9 mouse cellular contexts compared by ENCODE assay signal in the genomic region with DNA sequence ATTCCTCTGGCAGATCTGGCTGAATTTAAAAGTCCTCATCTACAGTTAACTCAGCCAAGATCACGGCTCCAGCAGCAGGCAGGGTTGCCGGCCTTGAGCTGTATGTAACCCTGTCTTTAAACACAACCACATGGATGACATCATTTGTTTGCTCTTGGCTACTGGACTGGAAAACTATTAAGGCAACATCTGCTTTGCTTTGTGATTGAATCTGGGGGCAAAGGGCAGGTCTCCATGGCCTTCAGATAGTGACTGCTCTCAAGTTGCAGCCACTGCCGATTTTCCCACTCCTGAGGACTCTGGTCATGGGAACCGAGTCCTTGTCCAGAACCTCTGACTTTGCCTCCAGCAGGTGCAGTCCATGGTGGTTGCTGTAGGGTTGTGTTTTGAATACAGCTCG. TPM values are rescaled to one million over a fixed set of nuclear protein-coding genes. Genes with fewer than 3 reads are reported as not detected.
DNase-seq lines count a peak whose midpoint lies in the region; ATAC-seq and TF ChIP-seq lines count a peak whose summit lies in the region.
"Had no signal": no experiment of that assay in that cellular context is flagged by ENCODE, and none has a peak within 500 bp of the region (broad histone marks: within the 10 kb centered on the region; RNA-seq: fewer than 3 reads in every experiment).

No protein-coding gene starts in this region.

- H3K9ac ChIP-seq in heart, embryonic 16.5 days (ENCODE audit: low read length) = no peak overlapping the region
- H3K9ac ChIP-seq in limb, embryonic 14.5 days (ENCODE audit: low read depth, low read length, severe bottlenecking) = no peak overlapping the region; the same call in 1 of the 2 replicates
- H3K9ac ChIP-seq: midbrain, embryonic 13.5 days had no signal

- WGBS in heart, embryonic 16.5 days = 45% methylated on average over 5 of the region's 5 CpGs
- 24% methylated on average over 5 of the region's 5 CpGs for WGBS in limb, embryonic 14.5 days

- no peaks in the 10 kb centered on the region for H3K4me1 ChIP-seq in heart, embryonic 16.5 days (ENCODE audit: control insufficient read depth, insufficient read depth, low read length)
- H3K4me1 ChIP-seq in limb, embryonic 14.5 days (ENCODE audit: control insufficient read depth, insufficient read depth, low read length) = 0 out of 2 replicates have a peak, but pooled peaks cover 5% of the 10 kb centered on the region
- H3K4me1 ChIP-seq: midbrain, embryonic 13.5 days had no signal

- no peak for TF ChIP-seq POLR2A in limb, embryonic 14.5 days (IDR thresholded peaks at IDR 0.05; ENCODE audit: borderline replicate concordance, extremely low read depth, insufficient read depth, insufficient read length)

- no peaks in the 10 kb centered on the region for H3K27me3 ChIP-seq in heart, embryonic 16.5 days (ENCODE audit: control insufficient read depth, insufficient read depth, low read length)
- no peaks in the 10 kb centered on the region for H3K27me3 ChIP-seq in limb, embryonic 14.5 days (ENCODE audit: control insufficient read depth, insufficient read depth, low read length)
- H3K27me3 ChIP-seq: midbrain, embryonic 13.5 days had no signal

- no peak overlapping the region for H3K27ac ChIP-seq in heart, embryonic 16.5 days (ENCODE audit: low read length)
- no peak overlapping the region for H3K27ac ChIP-seq in limb, embryonic 14.5 days (replicated peaks; ENCODE audit: low read depth, low read length)
- H3K27ac ChIP-seq: midbrain, embryonic 13.5 days had no signal

- DNase-seq in urinary bladder, postnatal 14 days (ENCODE audit: low spot score) = peak; percentile 6
- no peak for DNase-seq in urinary bladder, postnatal 4 days (ENCODE audit: low spot score in 2 of 2)
- DNase-seq in limb, embryonic 14.5 days (ENCODE audit: low spot score) = peak; percentile 64
- DNase-seq in yolk sac, embryonic 10.5 days (ENCODE audit: low spot score) = peak; percentile 69
- DNase-seq in thymus, adult 18-20 months = no peak
- no peak for DNase-seq in natural killer cell, adult 2 months (ENCODE audit: low spot score in 2 of 2)

- peak; percentile 45; the same call in 1 of the 2 replicates for ATAC-seq in heart, embryonic 16.5 days (replicated peaks; ENCODE audit: extremely low read depth, insufficient read depth, low FRiP score)
- ATAC-seq in limb, embryonic 14.5 days (ENCODE audit: low FRiP score, low read depth) = peak; percentile 49; the same call in 1 of the 2 replicates
- ATAC-seq in erythroid progenitor cell, adult 5-6 weeks (replicated peaks; ENCODE audit: low FRiP score, poor library complexity, severe bottlenecking) = no peak
- ATAC-seq: midbrain, embryonic 13.5 days had no signal

- H3K4me2 ChIP-seq in heart, embryonic 16.5 days (ENCODE audit: low read depth, low read length) = no peak overlapping the region
- H3K4me2 ChIP-seq in limb, embryonic 14.5 days (replicated peaks; ENCODE audit: low read depth, low read length, severe bottlenecking) = no peak overlapping the region
- H3K4me2 ChIP-seq: midbrain, embryonic 13.5 days had no signal

- no peaks in the 10 kb centered on the region for H3K9me3 ChIP-seq in heart, embryonic 16.5 days (replicated peaks; ENCODE audit: control insufficient read depth, low read length)
- H3K9me3 ChIP-seq in limb, embryonic 14.5 days (ENCODE audit: control insufficient read depth, low read length) = no peaks in the 10 kb centered on the region
- H3K9me3 ChIP-seq: midbrain, embryonic 13.5 days had no signal

- H3K36me3 ChIP-seq in heart, embryonic 16.5 days (ENCODE audit: control insufficient read depth, insufficient read depth) = no peaks in the 10 kb centered on the region
- H3K36me3 ChIP-seq in limb, embryonic 14.5 days (ENCODE audit: control insufficient read depth, insufficient read depth, low read length) = no peaks in the 10 kb centered on the region
- H3K36me3 ChIP-seq: midbrain, embryonic 13.5 days had no signal

- H3K4me3 ChIP-seq in heart, embryonic 16.5 days (ENCODE audit: low read length) = no peak overlapping the region
- H3K4me3 ChIP-seq in limb, embryonic 14.5 days (replicated peaks; ENCODE audit: low read length) = no peak overlapping the region
- H3K4me3 ChIP-seq: midbrain, embryonic 13.5 days had no signal

RNA-seq across cellular contexts. Expression of gene Mrtfb, which starts 50.4 kb away (rescaled TPM):
- polyA plus RNA-seq in heart, embryonic 16.5 days (2015; fragmentation: Nextera tagmentation; extraction: Ambion mirVana) = 12.7 and 13.7 TPM in 2 replicates
- 11.8 and 12.6 TPM in 2 replicates for polyA plus RNA-seq in limb, embryonic 14.5 days (2012; rRNA removed)
- polyA plus RNA-seq in limb, embryonic 14.5 days (2014; fragmentation: Nextera tagmentation; extraction: Ambion mirVana) = 26.0 and 31.8 TPM in 2 replicates
- 2.5 and 4.6 TPM in 2 replicates for total RNA-seq in erythroid progenitor cell, adult 5-6 weeks (2015; ENCODE audit: low replicate concordance)
- total RNA-seq in erythroid progenitor cell, adult 5-6 weeks (2017; ENCODE audit: low replicate concordance) = 1.1 and 1.2 TPM in 2 replicates

Comparison
In these comparisons a context has a peak if more than half of its experiments do, and no peak if none do; other contexts are left out.
1. DNase-seq: peak in urinary bladder, postnatal 14 days (single experiment), limb, embryonic 14.5 days (single experiment) and yolk sac, embryonic 10.5 days (single experiment); none in urinary bladder, postnatal 4 days (0 of 2), thymus, adult 18-20 months (0 of 2) and natural killer cell, adult 2 months (0 of 2).